Mouse (Mus musculus) common myeloid progenitor, adult 5-6 weeks (primary cell): Measurements from ENCODE around the gene AC129217.1. TPM values are rescaled to one million over a fixed set of nuclear protein-coding genes. Genes with fewer than 3 reads are reported as not detected.

Experiments
- ATAC-seq: replicated peaks from 2 replicates; pipeline ENCODE4 v1.8.0; 2016; ENCODE audit warnings: low read depth, mild to moderate bottlenecking, moderate TSS enrichment, inconsistent platforms; ENCODE audit not compliant: poor library complexity, severe bottlenecking
- total RNA-seq: library from RNA; stranded (forward); fragments of 200-1000, 187-1606 nt; gene quantifications from 2 replicates; pipeline ENCODE4 v1.2.3, GENCODE M21; 2017

AC129217.1 gene
- total RNA-seq: 4.2 TPM in 1 of 2 replicates, not detected in the other

GRCm38 (mm10) chr19:8829660-8830059, at the start of gene AC129217.1:
Gene AC129217.1, plus strand, starts transcription at chr19:8829773.
- peak; percentile 91 for ATAC-seq

- ATAC-seq: peak; percentile 100
Observed at GRCm38 (mm10) chr19:8786008-8786781, 43.4 kb upstream of the AC129217.1 start, which contains the start of gene Taf6l. Gene Taf6l, minus strand, starts transcription at chr19:8786417.

GRCm38 (mm10) chr19:8788521-8788920, 41.1 kb upstream of the AC129217.1 start:
- no peak for ATAC-seq

- no peak for ATAC-seq
Observed at GRCm38 (mm10) chr19:8789171-8789570, 40.4 kb upstream of the AC129217.1 start.

- no peak for ATAC-seq
Observed at GRCm38 (mm10) chr19:8790171-8790570, 39.4 kb upstream of the AC129217.1 start.

GRCm38 (mm10) chr19:8798264-8798946, 31.2 kb upstream of the AC129217.1 start, which contains the start of gene Polr2g:
Gene Polr2g, minus strand, starts transcription at chr19:8798577.
- peak; percentile 70 for ATAC-seq

GRCm38 (mm10) chr19:8798947-8799315, 30.6 kb upstream of the AC129217.1 start:
- ATAC-seq: no peak

- ATAC-seq: peak; percentile 86
Observed at GRCm38 (mm10) chr19:8802130-8802821, 27.3 kb upstream of the AC129217.1 start, which contains the start of gene Zbtb3. Gene Zbtb3, plus strand, starts transcription at chr19:8802555.

- ATAC-seq: no peak
Observed at GRCm38 (mm10) chr19:8803204-8803780, 26.3 kb upstream of the AC129217.1 start.

- ATAC-seq: peak; percentile 31
Observed at GRCm38 (mm10) chr19:8803879-8804660, 25.5 kb upstream of the AC129217.1 start.

- no peak for ATAC-seq
Observed at GRCm38 (mm10) chr19:8806810-8807209, 22.8 kb upstream of the AC129217.1 start.

GRCm38 (mm10) chr19:8815812-8816211, 13.8 kb upstream of the AC129217.1 start:
- no peak for ATAC-seq

GRCm38 (mm10) chr19:8817001-8817400, 12.6 kb upstream of the AC129217.1 start:
- ATAC-seq: no peak

- no peak for ATAC-seq
Observed at GRCm38 (mm10) chr19:8818301-8818798, 11.2 kb upstream of the AC129217.1 start.

- ATAC-seq: peak; percentile 78
Observed at GRCm38 (mm10) chr19:8818801-8819595, 10.6 kb upstream of the AC129217.1 start, which contains the start of gene Ttc9c. Gene Ttc9c, minus strand, starts transcription at chr19:8819333.

GRCm38 (mm10) chr19:8819596-8820423, 9.8 kb upstream of the AC129217.1 start, which contains the start of gene Hnrnpul2:
Gene Hnrnpul2, plus strand, starts transcription at chr19:8820010.
- ATAC-seq: peak; percentile 82

GRCm38 (mm10) chr19:8820424-8820956, 9.1 kb upstream of the AC129217.1 start:
- no peak for ATAC-seq
